Mouse (Mus musculus): ENCODE data around the gene Kat2b. TPM values are rescaled to one million over a fixed set of nuclear protein-coding genes. Genes with fewer than 3 reads are reported as not detected.
"Not testable (repeated sequence)": the region's sequence is repeated elsewhere in the genome, so short reads cannot be mapped to it uniquely, and the experiment has no call there.

The Kat2b gene
- total RNA-seq, 2 experiments from 2014 or later = 31.5 to 40.9 TPM

- DNase-seq = peak; percentile 85
- intact Hi-C loops (cut with DNase I; ENCODE audit: low total_unique reads) = no loop called here
These were observed 1.5 kb downstream of the Kat2b start for GRCm38 (mm10) chr17:53568118-53568517.

DNA sequence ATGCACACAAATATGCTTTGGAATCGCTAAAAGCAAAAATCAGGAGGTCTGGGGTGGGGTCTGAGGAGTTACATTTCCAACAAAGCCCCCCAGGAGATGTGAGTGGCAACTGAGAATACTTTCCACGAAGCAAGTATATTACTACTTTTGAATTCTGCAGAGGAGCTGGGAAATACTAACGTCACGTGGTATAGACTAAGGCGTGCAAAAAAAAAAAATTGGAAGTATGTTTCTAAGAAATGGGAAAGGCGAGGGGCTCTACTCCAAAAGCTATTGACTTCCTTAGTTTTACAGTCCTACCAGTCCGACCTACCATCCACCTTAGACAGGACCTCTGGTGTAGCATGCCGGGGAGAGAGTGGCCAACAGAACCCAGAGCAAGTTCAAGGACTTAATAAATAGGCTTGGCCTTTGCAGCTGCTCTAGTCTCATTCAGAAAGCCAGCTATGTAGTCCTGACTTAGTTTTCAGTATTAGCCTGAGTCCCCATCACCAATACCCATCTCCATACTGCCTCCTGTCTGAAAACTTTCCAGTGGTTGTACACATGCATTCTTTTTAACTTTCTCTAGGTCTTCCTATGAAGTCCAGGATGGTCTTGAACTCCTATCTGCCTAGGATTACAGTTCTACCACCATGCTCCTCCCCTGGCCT is 2.2 kb downstream of the Kat2b start:
- intact Hi-C loops (cut with DNase I; ENCODE audit: low total_unique reads) = no loop called here
- no peak for DNase-seq

DNA sequence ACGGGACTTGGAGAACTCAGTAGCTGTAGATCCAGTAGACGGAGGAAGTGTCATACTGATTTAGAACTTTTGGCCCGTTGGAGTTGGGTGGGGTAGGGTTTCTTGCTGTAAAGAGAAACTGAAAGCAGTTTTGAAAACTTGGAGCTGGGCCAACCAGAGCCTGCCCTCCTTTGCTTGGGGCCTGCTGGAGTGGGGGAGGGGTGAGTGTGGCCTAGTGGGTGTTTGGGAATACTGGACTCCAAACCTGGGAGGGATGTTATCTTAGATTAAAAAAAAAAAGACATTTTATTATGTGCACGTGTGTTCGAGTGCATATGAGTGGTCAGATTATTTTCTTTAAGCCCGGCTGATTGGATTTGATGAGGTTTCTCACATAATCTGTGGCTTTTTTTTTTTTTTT is 3.2 kb downstream of the Kat2b start:
- intact Hi-C loops (cut with DNase I; ENCODE audit: low total_unique reads) = no loop called here

DNA sequence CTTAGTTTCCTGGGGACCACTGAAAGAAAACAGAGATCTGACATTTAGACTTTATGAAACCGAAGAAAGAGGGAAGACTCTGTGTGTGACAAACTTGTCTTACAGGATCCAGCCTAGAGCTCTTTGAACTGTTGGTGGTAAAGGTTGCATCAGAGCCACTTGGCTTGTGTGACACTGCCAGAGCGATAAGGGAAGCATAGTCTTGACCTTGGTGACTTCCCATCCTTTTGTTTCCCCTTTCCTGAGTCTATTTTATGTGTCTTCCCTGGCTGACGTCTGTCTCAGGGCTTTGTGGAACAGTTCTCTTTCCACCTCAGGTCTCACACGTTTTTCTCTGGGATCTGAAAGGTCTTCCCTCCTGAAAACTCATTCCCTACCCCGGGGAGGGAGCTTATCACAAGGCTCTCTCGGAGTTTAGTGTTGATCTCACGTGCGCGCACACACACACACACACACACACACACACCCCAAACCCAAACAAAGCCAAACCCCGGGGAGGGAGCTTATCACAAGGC is 3.8 kb downstream of the Kat2b start:
- no peak for DNase-seq
- intact Hi-C loops (cut with DNase I; ENCODE audit: low total_unique reads) = no loop called here

More for the DNA sequence above, 3.2 kb downstream of the Kat2b start:
- DNase-seq = peak; percentile 78

DNA sequence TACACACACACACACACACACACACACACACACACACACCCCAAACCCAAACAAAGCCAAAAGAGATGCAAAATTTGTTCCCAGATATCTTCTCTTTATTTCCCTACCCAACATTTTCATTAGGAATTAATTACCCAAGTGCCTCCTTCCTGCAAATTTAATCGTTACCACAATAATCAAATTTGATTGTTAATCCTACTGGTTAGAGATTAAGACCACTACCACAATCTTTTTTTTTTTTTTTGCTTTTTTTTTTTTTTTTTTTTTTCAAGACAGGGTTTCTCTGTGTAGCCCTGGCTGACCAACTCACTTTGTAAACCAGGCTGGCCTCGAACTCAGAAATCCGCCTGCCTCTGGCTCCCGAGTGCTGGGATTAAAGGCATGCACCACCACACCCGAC is 4.3 kb downstream of the Kat2b start:
- DNase-seq; intact Hi-C loops (cut with DNase I; ENCODE audit: low total_unique reads): not testable (repeated sequence)

- no peak for DNase-seq
- intact Hi-C loops (cut with DNase I; ENCODE audit: low total_unique reads) = no loop called here
These were observed 6.4 kb downstream of the Kat2b start for GRCm38 (mm10) chr17:53573019-53573556.

- intact Hi-C loops (cut with DNase I; ENCODE audit: low total_unique reads) = no loop called here
- DNase-seq = no peak
These were observed 10.5 kb downstream of the Kat2b start for GRCm38 (mm10) chr17:53577151-53577550.

- intact Hi-C loops (cut with DNase I; ENCODE audit: low total_unique reads) = no loop called here
- DNase-seq = no peak
These were observed 11.1 kb downstream of the Kat2b start for GRCm38 (mm10) chr17:53577754-53578153.

DNA sequence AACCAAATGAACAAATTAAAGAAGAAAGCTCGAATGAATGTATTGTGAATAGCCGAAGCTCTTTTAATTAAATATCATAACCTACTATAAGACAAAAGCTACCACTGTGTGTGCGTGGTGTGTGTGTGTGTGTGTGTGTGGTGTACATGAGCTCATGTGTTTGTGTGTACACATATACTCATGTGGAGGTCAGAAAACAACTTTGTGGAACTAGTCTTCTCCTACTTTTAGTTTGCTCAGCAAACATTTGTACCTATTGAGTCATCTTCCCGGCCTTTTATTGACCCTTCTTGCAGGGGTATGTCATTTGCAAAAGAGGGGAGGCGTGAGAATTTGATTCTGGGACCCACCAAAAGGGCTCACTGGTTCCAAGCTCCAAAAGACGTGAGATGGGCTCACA is 11.6 kb downstream of the Kat2b start:
- DNase-seq = no peak
- intact Hi-C loops (cut with DNase I; ENCODE audit: low total_unique reads) = no loop called here

DNA sequence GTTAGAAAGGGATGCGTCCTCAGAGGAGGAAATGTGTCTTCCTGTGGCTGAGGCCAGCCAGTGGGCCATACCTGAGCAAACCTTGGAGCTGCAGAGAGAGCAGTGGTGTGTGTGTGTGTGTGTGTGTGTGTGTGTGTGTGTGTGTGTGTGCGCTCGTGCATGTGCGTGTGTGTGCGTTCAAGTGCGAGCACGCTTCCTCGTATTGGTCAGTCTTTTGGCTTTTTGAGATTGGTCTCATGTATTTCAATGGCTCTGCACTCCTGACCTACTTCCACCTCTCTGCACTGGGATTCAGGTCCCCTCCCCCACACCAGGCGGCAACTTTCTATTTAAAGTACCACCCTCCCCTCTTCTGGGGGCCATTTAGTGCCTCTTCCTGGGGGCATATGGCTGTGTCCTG is 12.1 kb downstream of the Kat2b start:
- intact Hi-C loops (cut with DNase I; ENCODE audit: low total_unique reads) = no loop called here

DNA sequence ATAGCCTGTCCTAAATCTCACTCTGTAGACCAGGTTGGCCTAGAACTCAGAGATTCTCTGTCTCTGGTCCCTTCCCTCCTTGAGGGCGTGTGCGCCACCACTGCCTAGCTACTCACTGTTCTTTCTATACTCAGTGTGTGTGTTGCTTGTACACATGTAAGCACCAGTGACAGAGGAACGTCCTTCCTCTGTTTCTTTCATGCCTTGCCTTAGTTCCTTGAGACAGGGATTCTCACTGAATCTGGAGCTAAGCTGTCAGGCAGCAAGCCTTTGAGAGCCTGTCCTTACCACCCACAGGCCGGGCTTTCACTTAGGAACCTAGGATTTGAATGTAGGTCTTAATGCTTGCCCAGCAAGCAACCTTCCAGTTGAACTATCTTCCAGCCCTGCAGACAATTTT is 13.0 kb downstream of the Kat2b start:
- DNase-seq = no peak
- intact Hi-C loops (cut with DNase I; ENCODE audit: low total_unique reads) = no loop called here

More for the DNA sequence above, 12.1 kb downstream of the Kat2b start:
- no peak for DNase-seq

DNA sequence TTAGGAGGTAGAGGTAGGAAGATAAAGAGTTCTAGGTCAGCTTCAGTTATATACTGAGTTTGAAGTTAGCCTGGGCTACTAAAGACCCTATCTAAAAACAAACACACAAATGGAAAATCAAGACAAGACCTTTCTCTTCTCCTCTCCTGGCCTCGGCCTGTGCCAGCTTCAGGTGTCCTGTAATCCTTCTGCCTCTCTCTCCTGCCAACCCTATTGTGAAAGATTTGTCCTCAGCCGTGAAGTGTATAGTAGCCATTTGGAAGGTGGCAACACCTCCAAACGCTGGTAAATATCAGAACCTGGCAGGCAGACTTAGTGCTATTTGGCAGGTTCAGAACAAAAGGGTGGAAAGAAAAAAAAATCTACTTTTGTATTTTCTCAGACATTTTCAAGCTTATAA is 13.6 kb downstream of the Kat2b start:
- no peak for DNase-seq
- intact Hi-C loops (cut with DNase I; ENCODE audit: low total_unique reads) = no loop called here

GRCm38 (mm10) chr17:53582026-53582585 is 15.4 kb downstream of the Kat2b start:
- intact Hi-C loops (cut with DNase I; ENCODE audit: low total_unique reads) = no loop called here
- no peak for DNase-seq

- DNase-seq = no peak
- intact Hi-C loops (cut with DNase I; ENCODE audit: low total_unique reads) = no loop called here
These were observed 16.1 kb downstream of the Kat2b start for GRCm38 (mm10) chr17:53582805-53583204.

DNA sequence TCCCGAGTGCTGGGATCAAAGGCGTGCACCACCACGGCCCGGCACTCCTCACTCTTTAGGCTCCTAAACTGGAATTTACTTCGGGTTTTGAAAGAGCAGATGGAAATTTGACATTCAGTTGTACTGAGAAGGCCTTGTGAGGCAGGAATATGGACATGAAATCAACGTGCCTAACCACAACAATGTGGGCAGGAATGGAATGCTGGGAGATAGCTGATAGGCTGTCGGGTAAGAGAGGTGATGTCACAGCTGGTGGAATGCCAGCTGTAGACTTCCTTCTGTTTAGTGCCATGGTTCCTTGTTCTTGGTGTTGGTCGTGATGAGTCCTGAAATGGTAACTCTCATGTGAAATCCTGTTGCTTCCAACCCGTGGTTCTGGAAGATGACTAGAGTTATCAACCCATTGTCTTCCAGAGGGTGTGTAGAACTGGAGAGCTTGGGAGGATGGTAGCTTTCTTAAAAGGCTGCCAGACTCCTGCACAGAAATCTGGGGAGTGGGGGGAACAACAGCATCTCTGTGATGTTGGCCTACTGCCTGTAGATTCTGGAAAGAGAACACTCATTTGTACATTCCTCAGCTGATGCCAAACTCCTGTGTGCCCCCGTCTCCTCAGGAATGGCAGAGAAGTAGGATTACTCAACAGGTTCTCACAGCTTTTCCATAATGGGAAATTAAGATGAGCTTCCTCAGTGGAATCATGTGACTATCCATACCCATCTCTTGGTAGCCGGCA is 17.4 kb downstream of the Kat2b start:
- no peak for DNase-seq
- intact Hi-C loops (cut with DNase I; ENCODE audit: low total_unique reads) = no loop called here

- peak; percentile 87 for DNase-seq
- intact Hi-C loops (cut with DNase I; ENCODE audit: low total_unique reads) = no loop called here
These were observed 20.6 kb downstream of the Kat2b start for GRCm38 (mm10) chr17:53587074-53587851.

GRCm38 (mm10) chr17:53588097-53588855 is 21.6 kb downstream of the Kat2b start:
- DNase-seq = no peak
- intact Hi-C loops (cut with DNase I; ENCODE audit: low total_unique reads) = no loop called here

DNA sequence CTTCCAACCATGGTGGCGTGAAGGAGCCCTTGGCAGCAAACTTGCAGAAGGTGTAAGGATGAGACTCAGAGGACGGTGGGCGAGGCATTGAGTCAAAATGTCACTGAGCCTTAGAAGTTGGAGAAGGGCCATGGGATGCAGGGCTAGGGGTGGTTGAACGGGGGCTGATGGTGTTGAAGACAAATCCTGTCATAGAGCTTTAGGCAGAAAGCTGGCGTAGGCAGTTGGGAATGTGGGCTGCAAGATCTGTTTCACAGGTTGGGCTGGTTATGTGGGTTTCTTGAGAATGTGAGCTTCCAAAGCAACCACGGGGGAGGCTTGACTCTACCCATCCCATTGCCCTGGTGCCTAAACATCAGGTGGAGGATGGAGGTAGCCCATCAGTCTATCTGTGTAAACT is 23.4 kb downstream of the Kat2b start:
- intact Hi-C loops (cut with DNase I; ENCODE audit: low total_unique reads) = no loop called here
- no peak for DNase-seq

- no peak for DNase-seq
These were observed 25.2 kb downstream of the Kat2b start for GRCm38 (mm10) chr17:53591910-53592309.

More at GRCm38 (mm10) chr17:53591910-53592309, 25.2 kb downstream of the Kat2b start:
- intact Hi-C loops (cut with DNase I; ENCODE audit: low total_unique reads) = no loop called here

Data from gastrocnemius, postnatal 14 days (tissue).